Mouse (Mus musculus) limb, embryonic 11.5 days (tissue): ENCODE measurements around the gene Acoxl. TPM values are rescaled to one million over a fixed set of nuclear protein-coding genes. Genes with fewer than 3 reads are reported as not detected.

Source experiments
- ATAC-seq: fragments of 200-750 bp; cut with Nextera tagmentation; 2 replicates; pipeline ENCODE4 v1.8.0; 2017; ENCODE audit warnings: low read depth; ENCODE audit not compliant: insufficient number of reproducible peaks, low FRiP score, low TSS enrichment
- DNase-seq: peaks from one replicate; pipeline ENCODE4 v3.0.0-alpha.2; 2015; ENCODE audit warnings: low spot score
- H3K27ac ChIP-seq: fragments of 300-500 bp; sonication (generic); replicated peaks from 2 replicates; pipeline ENCODE4 v1.5.1; 2014; ENCODE audit warnings: low read depth, mild to moderate bottlenecking, low read length
- H3K27me3 ChIP-seq: fragments of 300-500 bp; sonication (generic); 2 replicates; pipeline ENCODE4 v1.6.1; 2014; ENCODE audit warnings: mild to moderate bottlenecking, low read length, mixed read lengths; ENCODE audit not compliant: control insufficient read depth, insufficient read depth
- H3K36me3 ChIP-seq: fragments of 300-500 bp; sonication (generic); 2 replicates; pipeline ENCODE4 v1.6.1; 2014; ENCODE audit warnings: mild to moderate bottlenecking, low read length, moderate library complexity, mixed read lengths; ENCODE audit not compliant: control insufficient read depth, insufficient read depth
- H3K4me1 ChIP-seq: fragments of 300-500 bp; sonication (generic); 2 replicates; pipeline ENCODE4 v1.6.1; 2014; ENCODE audit warnings: low read length, mixed read lengths; ENCODE audit not compliant: control insufficient read depth, insufficient read depth
- H3K4me2 ChIP-seq: fragments of 300-500 bp; sonication (generic); 2 replicates; pipeline ENCODE4 v1.6.1; 2014; ENCODE audit warnings: low read depth, mild to moderate bottlenecking, moderate library complexity; ENCODE audit not compliant: severe bottlenecking
- H3K4me3 ChIP-seq: fragments of 300-500 bp; sonication (generic); 2 replicates; pipeline ENCODE4 v1.5.1; 2014; ENCODE audit warnings: low read depth, low read length
- H3K9ac ChIP-seq: fragments of 300-500 bp; sonication (generic); 2 replicates; pipeline ENCODE4 v1.6.1; 2014; ENCODE audit warnings: mild to moderate bottlenecking, low read length
- H3K9me3 ChIP-seq: fragments of 300-500 bp; sonication (generic); 2 replicates; pipeline ENCODE4 v1.6.1; 2016; ENCODE audit warnings: low read length; ENCODE audit not compliant: control insufficient read depth
- WGBS: fragments of 180-500 bp; shearing (Covaris S2); extraction: QIAGEN DNeasy Blood & Tissue Kit; methylation state at CpG from one replicate; pipeline ENCODE4 v1.1.7; 2014; 5-methylcytosine and 5-hydroxymethylcytosine counted together
- polyA plus RNA-seq: library from polyadenylated mRNA; unstranded; fragments of >200 nt; fragmentation: Nextera tagmentation; extraction: Ambion mirVana; gene quantifications from 2 replicates; pipeline ENCODE4 v1.2.1, GENCODE M21; 2014

Acoxl gene
- polyA plus RNA-seq, 1 experiment from 2014 or later = 0.31 TPM

GRCm38 (mm10) chr2:128038259-128038890, 199.7 kb downstream of the Acoxl start:
- Histone ChIP-seq H3K36me3 (no peaks in the 10 kb centered on the region), H3K27me3 (no peaks in the 10 kb centered on the region), H3K27ac (no peak overlapping the region), H3K4me1 (no peaks in the 10 kb centered on the region), H3K4me3 (no peak overlapping the region), H3K9me3 (no peaks in the 10 kb centered on the region), H3K4me2 (no peak overlapping the region), H3K9ac (no peak overlapping the region)
- WGBS = 87% methylated on average over 5 of the region's 5 CpGs
- no peak for DNase-seq
- ATAC-seq = no peak

GRCm38 (mm10) chr2:128041066-128041750, 202.5 kb downstream of the Acoxl start:
- no peak for DNase-seq
- 84% methylated on average over 12 of the region's 12 CpGs for WGBS

GRCm38 (mm10) chr2:128046454-128046853, 207.8 kb downstream of the Acoxl start:
- Histone ChIP-seq H3K4me3 (no peak overlapping the region), H3K4me2 (no peak overlapping the region), H3K9me3 (no peaks in the 10 kb centered on the region), H3K4me1 (no peaks in the 10 kb centered on the region), H3K27me3 (no peaks in the 10 kb centered on the region), H3K27ac (no peak overlapping the region), H3K36me3 (no peaks in the 10 kb centered on the region), H3K9ac (no peak overlapping the region)
- DNase-seq = no peak
- no peak for ATAC-seq
- 76% methylated on average over 4 of the region's 4 CpGs for WGBS

More at GRCm38 (mm10) chr2:128041066-128041750, 202.5 kb downstream of the Acoxl start:
- no peak for ATAC-seq
- Histone ChIP-seq H3K4me1 (no peaks in the 10 kb centered on the region), H3K9ac (no peak overlapping the region), H3K9me3 (no peaks in the 10 kb centered on the region), H3K36me3 (no peaks in the 10 kb centered on the region), H3K27me3 (no peaks in the 10 kb centered on the region), H3K4me2 (no peak overlapping the region), H3K4me3 (no peak overlapping the region), H3K27ac (no peak overlapping the region)

DNA sequence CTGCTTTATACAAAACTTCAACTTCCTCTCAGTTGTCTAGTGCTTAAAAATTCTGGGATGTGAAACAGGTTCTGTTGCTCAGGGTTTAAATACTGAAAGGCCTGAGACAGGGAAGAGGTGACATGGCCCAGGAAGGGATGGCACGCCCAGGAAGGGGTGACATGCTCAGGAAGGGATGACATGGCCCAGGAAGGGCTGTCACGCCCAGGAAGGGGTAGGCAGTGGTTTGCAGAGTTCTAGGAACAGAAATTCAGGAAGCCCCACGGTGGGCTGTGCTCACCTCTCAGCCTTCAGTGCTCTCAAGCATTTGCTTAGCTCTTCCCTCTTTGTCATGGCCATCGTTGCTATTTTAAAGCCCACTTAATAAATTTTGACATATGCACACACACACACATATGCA, 216.2 kb downstream of the Acoxl start:
- 84% methylated on average over 4 of the region's 4 CpGs for WGBS
- no peaks in the 10 kb centered on the region for H3K9me3 ChIP-seq
- no peak overlapping the region for H3K9ac ChIP-seq
- ATAC-seq = no peak
- no peak for DNase-seq
- no peak overlapping the region for H3K4me3 ChIP-seq
- H3K27me3 ChIP-seq = no peaks in the 10 kb centered on the region
- no peaks in the 10 kb centered on the region for H3K36me3 ChIP-seq
- no peaks in the 10 kb centered on the region for H3K4me1 ChIP-seq
- H3K27ac ChIP-seq = no peak overlapping the region
- H3K4me2 ChIP-seq = no peak overlapping the region

- Histone ChIP-seq H3K9me3 (no peaks in the 10 kb centered on the region), H3K27ac (no peak overlapping the region), H3K4me2 (no peak overlapping the region), H3K9ac (no peak overlapping the region), H3K27me3 (no peaks in the 10 kb centered on the region), H3K36me3 (no peaks in the 10 kb centered on the region), H3K4me3 (no peak overlapping the region), H3K4me1 (no peaks in the 10 kb centered on the region)
- WGBS = 94% methylated on average over 5 of the region's 5 CpGs
- ATAC-seq = no peak
- DNase-seq = no peak
Observed at GRCm38 (mm10) chr2:128057872-128058271, 219.2 kb downstream of the Acoxl start.

DNA sequence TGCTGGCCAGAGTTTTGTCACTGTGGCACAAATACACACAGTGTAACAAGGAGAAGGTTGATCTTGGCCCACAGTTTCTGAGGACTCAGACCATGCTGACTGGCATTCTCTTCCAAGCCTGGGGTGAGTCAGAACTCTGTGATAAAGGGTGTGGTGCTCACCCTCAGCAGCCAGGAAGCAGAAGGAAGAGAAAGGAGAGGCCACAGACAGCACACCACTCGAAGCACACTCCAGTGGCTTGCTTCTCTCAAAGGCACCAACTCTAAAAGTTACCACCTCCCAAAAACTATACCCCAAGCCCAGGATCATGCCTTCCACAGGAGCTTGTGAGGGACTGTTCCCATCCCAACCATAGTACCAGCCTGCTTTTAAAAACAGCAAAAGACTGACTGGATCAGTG, 220.0 kb downstream of the Acoxl start:
- no peak overlapping the region for H3K27ac ChIP-seq
- no peaks in the 10 kb centered on the region for H3K9me3 ChIP-seq
- no peak for ATAC-seq
- no peak overlapping the region for H3K4me2 ChIP-seq
- no peak for DNase-seq
- no peak overlapping the region for H3K4me3 ChIP-seq
- no peaks in the 10 kb centered on the region for H3K36me3 ChIP-seq
- no peaks in the 10 kb centered on the region for H3K27me3 ChIP-seq
- no peak overlapping the region for H3K9ac ChIP-seq
- no peaks in the 10 kb centered on the region for H3K4me1 ChIP-seq
- WGBS = 64% methylated on average over 1 of the region's 1 CpGs

DNA sequence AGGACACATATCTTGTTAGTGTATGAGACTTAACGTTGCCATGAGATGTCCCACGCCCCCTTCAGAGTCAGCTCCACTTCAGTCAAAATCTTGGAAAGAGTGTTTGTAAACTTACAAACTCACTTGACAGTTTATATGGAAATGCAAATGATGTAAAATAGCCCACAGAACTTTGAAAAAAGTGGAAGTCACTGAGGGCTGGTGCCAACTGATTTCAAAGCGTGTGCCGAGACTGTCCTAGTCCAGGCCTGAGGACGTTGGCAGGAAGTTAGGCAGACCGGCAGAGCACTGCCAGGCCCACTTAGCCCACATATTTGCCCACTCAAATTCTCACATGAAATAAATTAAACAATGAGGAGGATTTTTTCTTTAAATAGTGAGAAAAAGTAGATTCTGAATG, 221.5 kb downstream of the Acoxl start:
- Histone ChIP-seq H3K9me3 (no peaks in the 10 kb centered on the region), H3K36me3 (no peaks in the 10 kb centered on the region), H3K9ac (no peak overlapping the region), H3K4me3 (no peak overlapping the region), H3K4me2 (no peak overlapping the region), H3K27me3 (no peaks in the 10 kb centered on the region), H3K27ac (no peak overlapping the region), H3K4me1 (no peaks in the 10 kb centered on the region)
- 80% methylated on average over 6 of the region's 6 CpGs for WGBS
- DNase-seq = no peak
- no peak for ATAC-seq

GRCm38 (mm10) chr2:128060680-128061287, 222.1 kb downstream of the Acoxl start:
- no peak overlapping the region for H3K4me2 ChIP-seq
- no peak overlapping the region for H3K9ac ChIP-seq
- no peak overlapping the region for H3K27ac ChIP-seq
- ATAC-seq = no peak
- no peaks in the 10 kb centered on the region for H3K36me3 ChIP-seq
- no peaks in the 10 kb centered on the region for H3K9me3 ChIP-seq
- no peaks in the 10 kb centered on the region for H3K4me1 ChIP-seq
- no peaks in the 10 kb centered on the region for H3K27me3 ChIP-seq
- no peak for DNase-seq
- no peak overlapping the region for H3K4me3 ChIP-seq
- 53% methylated on average over 6 of the region's 6 CpGs for WGBS
